Mouse (Mus musculus) heart, embryonic 15.5 days (tissue): ENCODE measurements around the gene Zscan2. TPM values are rescaled to one million over a fixed set of nuclear protein-coding genes. Genes with fewer than 3 reads are reported as not detected.

ENCODE experiments used
- ATAC-seq: fragments of 200-750 bp; cut with Nextera tagmentation; replicated peaks from 2 replicates; pipeline ENCODE4 v1.8.0; 2017; ENCODE audit warnings: low read depth, moderate TSS enrichment; ENCODE audit not compliant: insufficient number of reproducible peaks, insufficient read depth, low FRiP score
- H3K27ac ChIP-seq: fragments of 300-500 bp; sonication (generic); 2 replicates; pipeline ENCODE4 v1.5.1; 2015; ENCODE audit warnings: mild to moderate bottlenecking, inconsistent platforms
- H3K27me3 ChIP-seq: fragments of 300-500 bp; sonication (generic); 2 replicates; pipeline ENCODE4 v1.6.1; 2015; ENCODE audit warnings: inconsistent platforms
- H3K36me3 ChIP-seq: fragments of 300-500 bp; sonication (generic); 2 replicates; pipeline ENCODE4 v1.6.1; 2015; ENCODE audit warnings: mild to moderate bottlenecking, inconsistent platforms
- H3K4me1 ChIP-seq: fragments of 300-500 bp; sonication (generic); replicated peaks from 2 replicates; pipeline ENCODE4 v1.6.1; 2015; ENCODE audit warnings: inconsistent platforms
- H3K4me2 ChIP-seq: fragments of 300-500 bp; sonication (generic); 2 replicates; pipeline ENCODE4 v1.6.1; 2015; ENCODE audit warnings: inconsistent platforms, mild to moderate bottlenecking, moderate library complexity
- H3K4me3 ChIP-seq: fragments of 300-500 bp; sonication (generic); 2 replicates; pipeline ENCODE4 v1.5.1; 2015; ENCODE audit warnings: mild to moderate bottlenecking, inconsistent platforms
- H3K9ac ChIP-seq: fragments of 300-500 bp; sonication (generic); 2 replicates; pipeline ENCODE4 v1.6.1; 2015; ENCODE audit warnings: mild to moderate bottlenecking, inconsistent platforms
- H3K9me3 ChIP-seq: fragments of 300-500 bp; sonication (generic); replicated peaks from 2 replicates; pipeline ENCODE4 v1.6.1; 2016; ENCODE audit warnings: inconsistent platforms
- WGBS: fragments of 180-500 bp; shearing (Covaris S2); methylation state at CpG from one replicate; pipeline ENCODE4 v1.1.7; 2015; ENCODE audit warnings: mixed read lengths; 5-methylcytosine and 5-hydroxymethylcytosine counted together
- polyA plus RNA-seq: library from polyadenylated mRNA; unstranded; fragments of >200 nt; fragmentation: Nextera tagmentation; extraction: Ambion mirVana; gene quantifications from 2 replicates; pipeline ENCODE4 v1.2.1, GENCODE M21; 2015

The Zscan2 gene
- polyA plus RNA-seq, 1 experiment from 2014 or later, result 2.0 TPM

- H3K4me3 ChIP-seq, result no peak overlapping the region
- H3K27ac ChIP-seq, result no peak overlapping the region
- H3K36me3 ChIP-seq, result no peaks in the 10 kb centered on the region
- 0 out of 2 replicates have a peak, but pooled peaks cover 6% of the 10 kb centered on the region for H3K4me1 ChIP-seq
- H3K27me3 ChIP-seq, result no peaks in the 10 kb centered on the region
- H3K4me2 ChIP-seq, result no peak overlapping the region
- no peak for ATAC-seq
- 94% methylated on average over 12 of the region's 12 CpGs for WGBS
- no peak overlapping the region for H3K9ac ChIP-seq
- H3K9me3 ChIP-seq, result no peaks in the 10 kb centered on the region
Observed at GRCm38 (mm10) chr7:80844691-80845090, 16.0 kb upstream of the Zscan2 start.

GRCm38 (mm10) chr7:80845621-80846279 lies 15.0 kb upstream of the Zscan2 start:
- Histone ChIP-seq H3K36me3 (no peaks in the 10 kb centered on the region), H3K4me3 (no peak overlapping the region), H3K4me1 (0 out of 2 replicates have a peak, but pooled peaks cover 6% of the 10 kb centered on the region), H3K4me2 (no peak overlapping the region), H3K27me3 (no peaks in the 10 kb centered on the region), H3K9me3 (no peaks in the 10 kb centered on the region), H3K9ac (no peak overlapping the region), H3K27ac (no peak overlapping the region)
- WGBS, result 72% methylated on average over 15 of the region's 15 CpGs
- no peak for ATAC-seq

- Histone ChIP-seq H3K27ac (no peak overlapping the region), H3K4me1 (0 out of 2 replicates have a peak, but pooled peaks cover 6% of the 10 kb centered on the region), H3K4me2 (no peak overlapping the region), H3K4me3 (no peak overlapping the region), H3K27me3 (no peaks in the 10 kb centered on the region), H3K9ac (no peak overlapping the region), H3K36me3 (no peaks in the 10 kb centered on the region), H3K9me3 (no peaks in the 10 kb centered on the region)
- ATAC-seq, result no peak
- 85% methylated on average over 10 of the region's 10 CpGs for WGBS
Observed at GRCm38 (mm10) chr7:80846280-80846678, 14.4 kb upstream of the Zscan2 start.

GRCm38 (mm10) chr7:80846709-80847108 lies 14.0 kb upstream of the Zscan2 start:
- H3K4me2 ChIP-seq, result no peak overlapping the region
- no peak overlapping the region for H3K27ac ChIP-seq
- no peak overlapping the region for H3K4me3 ChIP-seq
- H3K36me3 ChIP-seq, result no peaks in the 10 kb centered on the region
- 88% methylated on average over 5 of the region's 5 CpGs for WGBS
- H3K4me1 ChIP-seq, result 0 out of 2 replicates have a peak, but pooled peaks cover 6% of the 10 kb centered on the region
- H3K9ac ChIP-seq, result no peak overlapping the region
- no peaks in the 10 kb centered on the region for H3K9me3 ChIP-seq
- ATAC-seq, result no peak
- no peaks in the 10 kb centered on the region for H3K27me3 ChIP-seq

- Histone ChIP-seq H3K9ac (no peak overlapping the region), H3K9me3 (no peaks in the 10 kb centered on the region), H3K4me1 (0 out of 2 replicates have a peak, but pooled peaks cover 6% of the 10 kb centered on the region), H3K36me3 (no peaks in the 10 kb centered on the region), H3K27ac (peak overlapping the region; percentile 53), H3K4me2 (peak overlapping the region; percentile 38), H3K27me3 (no peaks in the 10 kb centered on the region), H3K4me3 (0 out of 2 replicates have a peak overlapping the region, but pooled peaks have one; percentile 3)
- ATAC-seq, result peak; percentile 71; the same call in 1 of the 2 replicates
- WGBS, result 29% methylated on average over 2 of the region's 2 CpGs
Observed at GRCm38 (mm10) chr7:80849267-80849666, 11.5 kb upstream of the Zscan2 start.

- Histone ChIP-seq H3K9ac (no peak overlapping the region), H3K27me3 (no peaks in the 10 kb centered on the region), H3K4me3 (0 out of 2 replicates have a peak overlapping the region, but pooled peaks have one; percentile 3), H3K4me1 (0 out of 2 replicates have a peak, but pooled peaks cover 6% of the 10 kb centered on the region), H3K27ac (peak overlapping the region; percentile 53), H3K4me2 (peak overlapping the region; percentile 38), H3K36me3 (no peaks in the 10 kb centered on the region), H3K9me3 (no peaks in the 10 kb centered on the region)
- ATAC-seq, result peak; percentile 61; the same call in 1 of the 2 replicates
- 15% methylated on average over 4 of the region's 4 CpGs for WGBS
Observed at GRCm38 (mm10) chr7:80849710-80850109, 11.0 kb upstream of the Zscan2 start.

- ATAC-seq, result no peak
- Histone ChIP-seq H3K9ac (no peak overlapping the region), H3K4me2 (no peak overlapping the region), H3K27ac (no peak overlapping the region), H3K27me3 (no peaks in the 10 kb centered on the region), H3K36me3 (no peaks in the 10 kb centered on the region), H3K9me3 (no peaks in the 10 kb centered on the region), H3K4me1 (0 out of 2 replicates have a peak, but pooled peaks cover 6% of the 10 kb centered on the region), H3K4me3 (no peak overlapping the region)
- 77% methylated on average over 5 of the region's 5 CpGs for WGBS
Observed at GRCm38 (mm10) chr7:80850520-80850919, 10.2 kb upstream of the Zscan2 start.

GRCm38 (mm10) chr7:80853218-80853617 lies 7.5 kb upstream of the Zscan2 start:
- no peak for ATAC-seq
- WGBS, result 91% methylated on average over 3 of the region's 3 CpGs
- Histone ChIP-seq H3K9me3 (no peaks in the 10 kb centered on the region), H3K9ac (no peak overlapping the region), H3K27me3 (no peaks in the 10 kb centered on the region), H3K4me1 (0 out of 2 replicates have a peak, but pooled peaks cover 6% of the 10 kb centered on the region), H3K27ac (no peak overlapping the region), H3K36me3 (no peaks in the 10 kb centered on the region), H3K4me3 (no peak overlapping the region), H3K4me2 (no peak overlapping the region)

GRCm38 (mm10) chr7:80855316-80855715 lies 5.4 kb upstream of the Zscan2 start:
- ATAC-seq, result no peak
- no peaks in the 10 kb centered on the region for H3K9me3 ChIP-seq
- H3K27me3 ChIP-seq, result no peaks in the 10 kb centered on the region
- no peaks in the 10 kb centered on the region for H3K36me3 ChIP-seq
- H3K4me1 ChIP-seq, result peaks cover 4% of the 10 kb centered on the region
- H3K4me3 ChIP-seq, result no peak overlapping the region
- no peak overlapping the region for H3K4me2 ChIP-seq
- H3K9ac ChIP-seq, result no peak overlapping the region
- H3K27ac ChIP-seq, result no peak overlapping the region

GRCm38 (mm10) chr7:80857181-80857580 lies 3.5 kb upstream of the Zscan2 start:
- WGBS, result 16% methylated on average over 6 of the region's 6 CpGs
- no peak overlapping the region for H3K4me3 ChIP-seq
- H3K4me1 ChIP-seq, result peaks cover 11% of the 10 kb centered on the region
- no peaks in the 10 kb centered on the region for H3K27me3 ChIP-seq
- no peak for ATAC-seq
- no peak overlapping the region for H3K9ac ChIP-seq
- no peak overlapping the region for H3K4me2 ChIP-seq
- no peak overlapping the region for H3K27ac ChIP-seq
- H3K36me3 ChIP-seq, result no peaks in the 10 kb centered on the region
- no peaks in the 10 kb centered on the region for H3K9me3 ChIP-seq

GRCm38 (mm10) chr7:80860227-80860626 lies 493 bp upstream of the Zscan2 start:
- H3K27ac ChIP-seq, result 0 out of 2 replicates have a peak overlapping the region, but pooled peaks have one; percentile 1
- under 1% methylated on average over 13 of the region's 13 CpGs for WGBS
- peaks cover 30% of the 10 kb centered on the region for H3K4me1 ChIP-seq

GRCm38 (mm10) chr7:80862475-80862874 lies 1.8 kb downstream of the Zscan2 start:
- Histone ChIP-seq H3K36me3 (peaks cover 21% of the 10 kb centered on the region), H3K27me3 (no peaks in the 10 kb centered on the region), H3K4me3 (no peak overlapping the region), H3K27ac (no peak overlapping the region), H3K4me1 (peaks cover 36% of the 10 kb centered on the region), H3K9ac (no peak overlapping the region), H3K9me3 (no peaks in the 10 kb centered on the region), H3K4me2 (no peak overlapping the region; the same call in 1 of the 2 replicates)
- ATAC-seq, result no peak
- WGBS, result 88% methylated on average over 2 of the region's 2 CpGs

More at GRCm38 (mm10) chr7:80860227-80860626, 493 bp upstream of the Zscan2 start:
- peak overlapping the region; percentile 85 for H3K4me2 ChIP-seq
- 0 out of 2 replicates have a peak, but pooled peaks have one; percentile 23 for ATAC-seq
- H3K9me3 ChIP-seq, result no peaks in the 10 kb centered on the region
- peak overlapping the region; percentile 92 for H3K4me3 ChIP-seq
- H3K36me3 ChIP-seq, result 0 out of 2 replicates have a peak, but pooled peaks cover 4% of the 10 kb centered on the region
- H3K9ac ChIP-seq, result peak overlapping the region; percentile 53
- no peaks in the 10 kb centered on the region for H3K27me3 ChIP-seq
